Mouse (Mus musculus): ENCODE results near the gene Ap5s1. TPM values are rescaled to one million over a fixed set of nuclear protein-coding genes. Genes with fewer than 3 reads are reported as not detected.

The Ap5s1 gene
- 8.4 TPM for polyA plus RNA-seq (2017; shearing (Covaris generic))

GRCm38 (mm10) chr2:131206778-131207177, at the start of gene Ap5s1:
Gene Ap5s1, plus strand, starts transcription at chr2:131207078.

GRCm38 (mm10) chr2:131159938-131160581, 46.8 kb upstream of the Ap5s1 start, which contains the start of gene 1700037H04Rik:
Gene 1700037H04Rik, minus strand, starts transcription at chr2:131160081.

GRCm38 (mm10) chr2:131179990-131180587, 26.8 kb upstream of the Ap5s1 start, which contains the start of gene Cenpb:
Gene Cenpb, minus strand, starts transcription at chr2:131180067.

GRCm38 (mm10) chr2:131186771-131187601, 19.9 kb upstream of the Ap5s1 start, which contains the start of the genes Cdc25b and Spef1:
Gene Cdc25b, plus strand, starts transcription at chr2:131186949.
Gene Spef1, minus strand, starts transcription at chr2:131187282.

GRCm38 (mm10) chr2:131233307-131234126, 26.6 kb downstream of the Ap5s1 start, which contains the start of gene Mavs:
Gene Mavs, plus strand, starts transcription at chr2:131234063.

GRCm38 (mm10) chr2:131262213-131262672, 55.4 kb downstream of the Ap5s1 start, which contains the start of gene Pank2:
Gene Pank2, plus strand, starts transcription at chr2:131262495.

Other genes with a start within 250 kb of the Ap5s1 start
- not detected for gene Gfra4, start 164.0 kb upstream of the Ap5s1 start, polyA plus RNA-seq (2017; shearing (Covaris generic))
- not detected for gene Adam33, start 143.3 kb upstream of the Ap5s1 start, polyA plus RNA-seq (2017; shearing (Covaris generic))
- not detected for gene Siglec1, start 120.3 kb upstream of the Ap5s1 start, polyA plus RNA-seq (2017; shearing (Covaris generic))
- not detected for gene Hspa12b, start 79.8 kb upstream of the Ap5s1 start, polyA plus RNA-seq (2017; shearing (Covaris generic))
- not detected for gene Gm11037, start 73.6 kb upstream of the Ap5s1 start, polyA plus RNA-seq (2017; shearing (Covaris generic))
- 27.3 TPM for gene 1700037H04Rik, start 47.0 kb upstream of the Ap5s1 start, polyA plus RNA-seq (2017; shearing (Covaris generic))
- gene Cenpb, start 27.0 kb upstream of the Ap5s1 start, polyA plus RNA-seq (2017; shearing (Covaris generic)): 8.0 TPM
- 73.8 TPM for gene Cdc25b, start 20.1 kb upstream of the Ap5s1 start, polyA plus RNA-seq (2017; shearing (Covaris generic))
- gene Spef1, start 19.8 kb upstream of the Ap5s1 start, polyA plus RNA-seq (2017; shearing (Covaris generic)): 0.22 TPM
- 11.5 TPM for gene Mavs, start 27.0 kb downstream of the Ap5s1 start, polyA plus RNA-seq (2017; shearing (Covaris generic))
- 82.2 TPM for gene Pank2, start 55.4 kb downstream of the Ap5s1 start, polyA plus RNA-seq (2017; shearing (Covaris generic))
- gene Rnf24, start 145.8 kb downstream of the Ap5s1 start, polyA plus RNA-seq (2017; shearing (Covaris generic)): 5.3 TPM

Measured in effector memory CD4-positive, alpha-beta T cell, adult 5 months (primary cell).